Mouse (Mus musculus) heart, postnatal 4 days (tissue): ENCODE measurements around the gene Aoc2. TPM values are rescaled to one million over a fixed set of nuclear protein-coding genes. Genes with fewer than 3 reads are reported as not detected.

Experiments used
- DNase-seq: peaks from one replicate; pipeline ENCODE4 v3.0.0; 2021
- total RNA-seq, 2 experiments: library from RNA; stranded (reverse); gene quantifications; 2 replicates each; pipeline ENCODE4 v1.2.3; 2021

The Aoc2 gene
- total RNA-seq = 1 to 10 TPM; 2.9 to 3.2 TPM

DNA sequence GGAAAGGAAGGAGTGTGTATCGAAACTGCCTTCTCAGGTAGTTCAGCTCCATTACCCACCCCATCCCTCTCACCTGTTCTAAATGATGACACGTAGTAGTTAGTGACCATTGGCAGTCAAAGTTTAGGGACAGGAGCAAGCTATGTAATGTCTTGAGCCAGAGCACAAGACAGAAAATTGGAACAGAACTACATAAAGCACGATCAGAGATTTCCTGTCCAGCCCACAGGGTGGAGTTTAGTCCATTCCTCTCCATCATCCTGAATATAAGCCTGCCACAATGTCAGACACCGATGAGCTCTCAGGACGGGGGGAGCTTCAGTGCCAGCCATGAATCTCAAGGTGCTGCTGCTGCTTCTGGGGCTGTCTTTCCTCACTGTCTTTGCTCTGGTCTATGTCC is at the start of gene Aoc2:
TSS of gene Aoc2 (plus strand) at position 301 of the 400 bp plus-strand sequence.
- no peak for DNase-seq

DNA sequence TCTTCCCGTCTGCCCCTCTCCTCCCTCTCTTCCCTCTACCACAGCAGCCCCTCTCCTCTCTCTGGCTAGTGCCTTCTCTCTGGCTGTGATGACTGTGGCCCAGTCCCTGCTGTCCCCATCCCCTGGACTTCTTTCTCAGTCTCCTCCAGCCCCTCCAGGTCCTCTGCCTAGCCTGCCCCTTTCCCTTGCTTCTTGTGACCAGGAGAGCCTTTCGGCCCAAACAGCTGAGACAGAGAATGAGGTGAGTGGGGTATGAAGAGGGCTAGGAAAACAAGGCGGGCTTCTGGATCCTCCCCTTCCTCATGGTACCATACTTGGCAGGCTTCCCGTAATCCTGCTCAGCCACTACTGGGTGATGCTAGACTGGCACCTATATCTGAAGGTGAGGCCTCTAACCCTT is 49.6 kb upstream of the Aoc2 start:
- DNase-seq = no peak

DNA sequence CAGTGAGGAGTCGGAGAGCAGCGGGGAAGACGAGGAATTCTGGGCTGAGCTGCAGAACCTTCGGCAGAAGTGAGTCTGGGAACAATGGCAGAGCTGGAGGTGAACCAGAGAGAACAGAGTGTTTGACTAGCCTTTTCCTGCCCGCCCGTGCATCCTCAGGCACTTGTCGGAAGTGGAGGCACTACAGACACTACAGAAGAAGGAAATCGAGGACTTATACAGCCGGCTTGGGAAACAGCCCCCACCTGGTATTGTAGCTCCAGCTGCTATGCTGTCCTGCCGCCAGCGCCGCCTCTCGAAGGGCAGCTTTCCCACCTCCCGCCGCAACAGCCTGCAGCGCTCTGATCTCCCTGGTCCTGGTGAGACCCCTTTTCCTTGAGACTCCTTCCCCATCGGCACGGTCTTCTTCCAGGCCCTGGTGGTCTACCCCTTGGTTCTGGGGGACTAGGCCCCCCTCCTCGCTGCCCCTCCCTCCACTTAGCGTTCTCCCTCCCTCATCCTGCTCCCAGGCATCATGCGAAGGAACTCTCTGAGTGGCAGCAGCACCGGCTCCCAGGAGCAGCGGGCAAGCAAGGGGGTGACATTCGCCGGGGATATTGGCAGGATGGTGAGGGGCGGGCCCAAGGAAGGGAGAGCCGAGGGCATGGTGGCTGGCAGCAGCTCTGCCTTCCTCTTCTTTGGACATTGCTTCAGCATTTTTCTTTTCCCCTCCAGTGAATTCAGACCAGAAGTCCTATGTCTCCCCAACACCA is 48.4 kb upstream of the Aoc2 start:
- DNase-seq = no peak

DNA sequence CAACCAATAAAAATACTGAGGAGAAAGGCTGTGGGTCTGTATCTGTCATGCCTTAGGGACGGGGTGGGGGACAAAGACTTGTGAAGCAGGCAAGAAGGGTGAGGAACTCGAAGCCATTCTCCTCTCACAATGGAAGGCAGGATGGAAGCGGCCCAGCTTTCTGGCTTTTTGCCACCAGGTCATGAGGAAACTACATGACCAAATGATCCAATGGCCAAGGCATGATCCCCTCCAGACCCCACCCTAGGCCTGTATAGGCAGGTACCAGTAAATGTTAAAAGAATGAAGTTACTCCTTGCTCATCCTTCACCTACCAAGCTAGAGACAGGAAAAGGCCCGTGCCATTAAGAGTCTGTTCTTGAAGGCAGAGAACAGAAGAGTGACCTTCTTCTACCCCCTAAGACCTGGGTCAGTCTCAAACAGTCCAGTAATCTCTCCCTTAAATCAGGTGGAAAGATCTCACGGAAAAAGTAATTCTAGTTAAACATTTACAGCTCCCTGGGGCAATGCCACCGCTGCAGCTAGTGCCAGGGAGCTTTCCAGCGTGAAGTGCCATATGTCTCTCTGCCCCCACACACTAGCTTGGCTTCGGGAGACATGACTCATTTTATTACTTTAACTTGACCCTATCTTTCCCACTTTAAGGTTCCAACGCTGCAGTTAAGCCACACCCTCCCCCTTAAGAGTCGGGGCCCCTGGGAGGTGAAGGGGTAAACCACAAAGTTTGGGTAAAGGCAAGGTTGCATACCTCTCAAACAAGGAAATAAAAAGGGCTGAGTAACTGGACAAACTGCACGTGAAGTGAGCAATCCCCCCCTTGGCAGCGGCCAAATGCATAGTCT is 47.3 kb upstream of the Aoc2 start:
- peak; percentile 23 for DNase-seq

DNA sequence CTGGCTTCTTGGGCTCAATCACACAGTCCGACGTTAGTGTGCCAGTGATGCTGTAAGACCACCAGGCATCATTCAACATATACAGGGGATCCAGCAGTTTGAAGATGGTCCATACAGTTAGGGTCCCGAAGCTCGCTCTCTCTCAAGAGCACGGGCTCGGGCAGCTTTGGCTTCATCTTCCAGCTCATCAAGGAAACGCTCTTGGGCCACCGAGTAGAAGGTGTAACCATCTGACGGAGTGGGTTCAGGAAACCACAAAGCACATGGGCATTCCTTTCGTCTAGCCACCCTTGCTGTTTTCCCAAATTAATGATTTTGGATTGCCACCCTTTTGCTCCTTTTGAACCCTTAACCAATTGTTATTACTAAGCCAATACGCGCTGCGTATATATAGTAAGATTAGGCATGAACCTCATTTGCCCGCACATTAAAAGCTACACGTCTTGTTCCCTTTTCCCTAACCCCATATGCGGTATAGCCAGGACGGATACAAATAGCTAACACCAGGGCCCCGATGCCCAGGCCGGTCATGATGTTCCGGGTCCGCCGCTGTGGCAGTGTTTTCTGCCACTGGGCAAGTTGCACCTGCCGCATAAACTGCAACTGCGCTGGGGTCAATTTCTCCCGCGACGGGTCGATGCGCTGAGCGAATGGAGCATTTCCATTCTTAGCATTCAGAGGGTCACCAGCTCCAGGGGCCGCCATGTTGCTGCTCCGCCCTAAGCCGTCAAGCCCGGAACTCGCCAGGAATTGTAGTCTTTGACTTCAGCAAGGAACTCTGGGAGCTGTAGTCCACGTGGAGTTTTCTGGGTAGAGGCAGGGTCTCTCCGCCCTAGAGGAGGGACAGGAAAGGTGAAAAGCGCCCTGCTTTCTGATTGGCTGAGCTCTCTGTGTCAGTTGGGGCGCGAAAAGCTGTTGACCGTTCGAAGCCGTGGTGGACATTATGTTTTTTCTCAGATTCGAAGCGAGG is 46.4 kb upstream of the Aoc2 start, which contains the start of the genes Cntd1 and Coa3:
TSS of gene Cntd1 (plus strand) at position 790 of the 970 bp plus-strand sequence.
TSS of gene Coa3 (minus strand) at position 892 of the 970 bp plus-strand sequence.
- DNase-seq = peak; percentile 85

DNA sequence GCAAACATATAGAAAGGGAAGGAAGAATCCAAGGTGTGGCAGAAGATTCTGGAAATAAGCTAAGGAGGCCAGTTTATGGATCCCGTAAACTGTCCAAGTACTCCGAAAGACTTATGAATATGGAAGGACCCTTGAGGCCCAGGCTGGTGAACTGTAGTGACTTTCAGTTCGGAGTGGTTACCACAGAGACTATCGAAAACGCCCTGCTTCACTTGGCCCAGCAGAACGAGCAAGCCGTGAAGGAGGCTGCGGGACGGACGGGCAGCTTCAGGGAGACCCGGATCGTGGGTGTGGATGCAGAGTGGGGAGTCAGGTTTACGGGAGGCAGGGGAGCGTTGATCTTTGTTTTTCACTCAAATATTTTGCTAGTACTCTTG is 45.7 kb upstream of the Aoc2 start:
- DNase-seq = no peak

DNA sequence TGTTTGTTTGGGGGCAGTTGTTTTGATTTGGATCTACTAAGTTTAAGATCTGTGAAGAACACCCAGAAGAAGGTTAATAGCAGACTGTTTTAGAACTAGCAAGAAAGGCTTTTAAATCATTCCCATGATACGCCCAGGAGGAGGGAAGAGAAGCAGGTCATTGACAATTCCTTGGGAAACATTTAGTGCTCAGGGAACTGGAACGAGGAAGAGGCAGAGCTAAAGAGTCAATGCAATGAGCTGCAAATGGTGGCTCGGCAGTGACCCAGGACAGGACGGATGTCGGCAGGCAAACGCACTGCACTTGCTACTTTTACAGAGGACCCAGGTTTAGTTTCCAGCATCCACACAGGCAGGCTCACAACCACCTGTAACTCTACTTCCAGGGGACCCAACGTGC is 44.0 kb upstream of the Aoc2 start:
- no peak for DNase-seq

DNA sequence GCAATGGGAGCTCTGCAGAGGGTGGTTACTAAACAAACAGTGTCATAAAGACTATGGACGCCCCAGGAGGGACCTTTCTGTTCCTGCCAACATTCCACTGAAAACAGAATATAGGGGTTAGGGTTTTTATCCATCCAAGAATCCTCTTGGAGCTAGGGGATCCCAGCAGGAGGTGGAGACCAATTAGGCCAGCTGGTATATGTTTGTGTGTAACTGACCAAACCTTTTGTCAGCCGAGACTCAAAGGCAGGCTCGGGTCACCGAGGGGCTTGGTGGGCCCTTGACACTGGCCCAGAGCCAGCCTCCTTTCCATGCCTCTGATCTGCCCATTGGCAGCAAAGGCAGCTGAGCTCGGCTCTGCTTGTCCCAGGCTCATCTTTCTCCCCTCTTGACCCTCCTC is 42.0 kb upstream of the Aoc2 start:
- no peak for DNase-seq

DNA sequence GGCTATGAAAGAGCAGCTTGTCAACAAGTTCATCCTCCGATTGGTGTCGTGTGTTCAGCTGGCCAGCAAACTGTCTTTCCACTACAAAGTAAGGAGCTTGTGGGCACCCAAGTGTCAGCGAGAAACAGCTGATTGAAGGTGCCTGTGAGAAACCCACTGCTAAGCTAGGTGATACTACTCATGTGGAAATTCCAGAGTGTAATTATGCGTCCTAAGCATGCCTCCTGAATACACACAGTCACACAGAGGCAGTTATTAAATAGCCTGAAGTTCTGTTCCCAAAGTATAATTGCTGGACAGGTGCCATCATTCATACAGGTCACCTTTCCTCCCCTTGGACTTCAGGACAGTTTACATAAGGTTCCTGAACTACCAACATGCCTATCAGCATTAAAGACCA is 41.1 kb upstream of the Aoc2 start:
- no peak for DNase-seq

DNA sequence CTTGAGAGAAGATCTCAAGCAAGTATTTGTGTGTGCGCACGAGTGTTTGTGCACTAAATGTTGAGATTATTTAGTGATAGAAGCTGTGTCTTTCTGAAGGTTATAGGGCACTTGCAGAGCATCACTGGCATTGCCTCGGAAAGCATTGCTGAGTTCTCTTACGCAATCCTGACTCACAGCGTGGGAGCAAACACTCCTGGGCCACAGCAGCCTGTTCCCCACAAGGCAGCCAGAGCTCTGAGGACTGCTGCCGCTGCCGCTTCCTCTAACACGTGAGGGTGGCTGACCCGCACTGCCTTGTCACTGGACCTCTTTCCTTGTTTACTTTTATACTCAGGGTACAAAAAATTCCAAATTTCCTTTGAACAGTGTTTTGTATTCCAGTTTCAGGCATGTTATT is 37.6 kb upstream of the Aoc2 start:
- no peak for DNase-seq

DNA sequence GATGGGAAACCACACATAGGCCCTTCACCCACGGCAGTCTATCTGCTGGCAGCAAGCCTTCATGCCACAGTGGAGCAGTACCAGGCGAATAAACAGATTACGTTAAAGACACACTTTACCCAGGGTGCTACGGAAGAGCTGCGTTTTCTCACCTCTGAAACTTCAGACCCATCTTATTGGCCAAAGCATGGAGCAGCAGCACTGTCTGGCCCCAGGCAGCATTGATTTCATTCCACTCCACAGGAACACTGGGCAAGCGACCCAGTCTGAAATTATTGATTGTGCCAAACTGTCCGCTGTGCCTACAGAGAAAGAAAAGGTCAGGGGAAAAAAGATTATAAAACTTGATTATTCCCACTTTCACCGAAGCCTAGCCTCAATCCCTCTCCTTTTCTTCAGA is 33.6 kb upstream of the Aoc2 start:
- DNase-seq = no peak

DNA sequence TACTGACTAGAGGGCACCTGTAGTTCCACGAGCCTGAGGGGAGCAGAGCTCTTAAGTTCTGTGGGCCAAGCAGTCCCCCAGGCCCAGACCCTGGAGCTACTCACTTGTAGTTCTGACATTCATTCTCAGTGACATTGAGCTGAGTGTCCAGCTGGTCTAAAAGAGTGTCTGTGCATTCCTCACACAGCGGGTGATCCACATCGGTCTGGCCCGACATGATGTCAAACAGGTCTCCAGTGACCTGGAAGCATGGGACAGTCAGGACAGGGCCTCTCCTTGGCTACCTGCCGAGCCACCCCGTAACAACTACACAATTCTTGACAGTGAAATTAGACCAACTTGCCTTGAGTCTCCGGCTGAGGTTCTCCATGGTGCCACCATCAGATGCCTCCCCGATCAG is 29.7 kb upstream of the Aoc2 start:
- DNase-seq = no peak

DNA sequence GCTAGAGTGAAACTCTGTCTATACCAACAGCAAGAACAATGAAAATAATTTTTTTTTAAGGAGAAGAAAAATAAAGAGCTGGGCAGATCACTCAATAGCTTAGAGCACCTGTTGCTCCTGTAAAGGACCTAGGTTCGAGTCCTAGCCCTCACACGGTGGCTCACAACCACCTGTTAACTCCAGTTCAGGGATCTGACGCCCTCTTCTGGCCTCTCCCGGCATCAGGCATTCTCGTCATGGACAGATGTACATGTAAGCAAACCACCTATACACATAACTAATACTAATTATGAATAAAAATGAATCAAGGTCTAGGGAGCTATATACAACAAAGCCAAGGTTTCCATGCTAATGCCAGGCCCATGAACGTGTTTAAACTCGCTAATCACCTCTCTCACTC is 24.0 kb upstream of the Aoc2 start:
- DNase-seq = peak; percentile 7

DNA sequence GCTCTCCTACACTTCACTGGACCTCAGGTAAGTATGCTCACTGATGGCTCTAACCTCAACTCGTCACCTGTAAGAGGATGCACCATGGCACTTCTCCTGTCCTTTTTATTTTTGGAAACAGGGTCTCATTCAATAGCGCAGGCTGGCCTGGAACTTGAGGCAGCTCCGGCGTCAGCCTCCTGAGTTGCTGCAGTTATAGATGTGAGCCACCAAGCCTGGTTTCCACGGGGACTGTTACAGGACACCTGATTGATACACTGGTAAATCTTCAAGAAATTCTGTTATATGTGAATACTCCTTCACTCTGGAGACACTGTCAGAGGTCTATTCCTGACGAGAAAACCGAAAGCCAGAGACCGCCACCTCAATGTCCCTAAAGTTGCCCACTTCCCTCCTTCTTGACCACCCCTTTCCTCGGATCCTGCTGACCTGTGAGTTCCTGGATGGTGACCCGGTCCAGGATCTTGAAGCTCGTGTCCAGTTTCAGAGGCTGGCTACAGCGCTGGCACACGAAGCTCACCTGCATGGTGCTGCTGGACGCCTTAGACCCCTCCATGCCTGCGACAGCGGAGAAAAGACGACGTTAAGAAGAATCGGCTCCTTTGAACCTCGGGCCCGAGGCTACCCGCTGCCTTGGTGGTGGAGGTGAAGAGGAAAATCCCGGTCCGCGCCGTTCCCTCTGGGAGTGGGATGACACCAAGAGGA is 23.4 kb upstream of the Aoc2 start:
- no peak for DNase-seq

DNA sequence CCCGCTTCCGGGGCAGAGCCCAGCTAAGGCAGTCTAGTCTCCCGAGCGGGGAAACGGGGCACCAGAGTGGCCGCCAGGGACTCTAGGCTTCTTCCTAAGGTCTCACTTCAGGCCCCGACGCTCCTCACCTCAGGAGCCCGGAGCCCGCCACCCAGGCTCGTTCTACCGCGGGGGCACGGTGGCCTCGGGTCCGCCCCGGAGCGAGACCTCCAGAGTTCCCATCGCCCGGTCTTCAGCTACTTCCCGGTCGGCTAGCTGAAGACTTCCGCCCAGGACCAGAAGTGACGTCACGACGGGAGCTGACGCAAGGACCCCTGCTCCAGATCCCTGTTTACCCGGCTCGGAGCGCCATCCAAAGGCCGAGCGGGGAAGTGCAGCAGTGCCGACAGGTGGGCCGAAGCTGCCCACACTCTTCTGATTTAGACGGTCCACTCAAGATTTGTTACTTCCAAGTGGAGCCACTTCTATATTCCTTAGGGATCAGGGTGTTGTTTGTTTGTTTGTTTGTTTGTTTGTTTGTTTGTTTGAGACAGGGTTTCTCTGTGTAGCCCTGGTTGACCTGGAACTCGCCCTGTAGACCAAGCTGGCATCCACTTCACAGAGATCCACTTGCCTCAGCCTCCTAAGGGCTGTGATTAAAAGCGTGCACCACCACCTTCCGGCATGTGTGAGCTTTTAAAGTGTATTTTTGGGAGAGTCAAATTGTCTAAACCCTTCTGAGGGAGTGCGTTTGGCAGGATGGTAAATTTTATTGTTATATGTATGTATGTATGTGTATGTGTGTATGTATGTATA is 22.7 kb upstream of the Aoc2 start, which contains the start of gene Becn1:
TSS of gene Becn1 (minus strand) at position 283 of the 795 bp plus-strand sequence.
- peak; percentile 99 for DNase-seq

DNA sequence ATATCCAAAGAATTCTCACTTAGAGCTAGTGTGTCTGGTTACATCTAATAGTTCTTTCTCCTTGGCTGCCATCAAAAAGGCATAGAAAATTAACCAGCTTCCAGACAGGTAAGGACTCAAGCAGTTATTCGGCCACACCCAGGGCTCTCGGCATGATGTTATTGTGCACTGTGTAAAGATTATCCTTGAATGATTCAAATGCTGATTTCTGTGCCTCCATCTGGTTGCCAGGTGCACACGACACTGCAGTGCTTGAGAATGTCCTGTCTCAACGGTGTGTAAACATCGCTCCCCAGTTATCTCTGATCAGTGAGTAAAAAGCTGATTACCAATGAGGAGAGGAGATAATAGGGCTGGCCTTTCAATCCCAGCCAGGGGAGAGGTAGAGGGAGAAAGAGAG is 17.1 kb upstream of the Aoc2 start:
- DNase-seq = no peak

DNA sequence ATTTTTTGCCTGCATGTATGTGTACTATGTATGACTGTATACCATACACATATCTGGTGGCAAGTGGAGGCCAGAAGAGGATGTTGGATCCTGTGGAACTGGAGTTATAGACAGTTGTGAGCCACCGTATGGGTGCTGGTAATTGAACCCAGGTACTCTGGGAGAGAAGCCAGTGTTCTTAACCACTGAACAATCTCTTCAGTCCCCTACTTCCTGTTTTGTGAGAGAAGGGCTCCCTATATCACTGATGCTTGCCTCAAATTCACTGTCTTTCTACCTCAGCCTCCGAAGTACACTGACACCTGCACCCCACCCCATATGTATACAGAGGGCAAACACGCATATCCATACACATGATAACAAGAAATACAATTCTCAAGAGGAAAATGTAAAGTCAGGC is 13.8 kb upstream of the Aoc2 start:
- no peak for DNase-seq

DNA sequence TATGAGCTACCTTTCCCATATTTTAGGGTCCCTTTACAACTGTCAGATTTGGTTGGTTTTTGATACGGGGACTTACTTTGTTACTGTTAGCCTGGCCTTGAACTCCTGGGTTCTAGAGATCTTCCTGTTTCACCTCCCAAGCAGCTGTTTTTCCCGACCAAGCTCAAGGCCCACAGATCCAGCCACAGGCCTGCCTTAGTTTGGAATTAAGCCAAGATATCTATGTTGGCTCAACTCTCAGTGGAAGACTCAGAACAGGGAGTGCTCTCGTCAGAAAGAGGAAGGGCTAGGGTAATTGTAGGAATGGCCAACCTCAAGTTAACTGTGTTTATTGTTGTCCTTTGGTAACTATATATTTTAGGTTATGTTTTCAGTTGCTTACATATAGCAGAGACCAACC is 12.7 kb upstream of the Aoc2 start:
- DNase-seq = no peak

DNA sequence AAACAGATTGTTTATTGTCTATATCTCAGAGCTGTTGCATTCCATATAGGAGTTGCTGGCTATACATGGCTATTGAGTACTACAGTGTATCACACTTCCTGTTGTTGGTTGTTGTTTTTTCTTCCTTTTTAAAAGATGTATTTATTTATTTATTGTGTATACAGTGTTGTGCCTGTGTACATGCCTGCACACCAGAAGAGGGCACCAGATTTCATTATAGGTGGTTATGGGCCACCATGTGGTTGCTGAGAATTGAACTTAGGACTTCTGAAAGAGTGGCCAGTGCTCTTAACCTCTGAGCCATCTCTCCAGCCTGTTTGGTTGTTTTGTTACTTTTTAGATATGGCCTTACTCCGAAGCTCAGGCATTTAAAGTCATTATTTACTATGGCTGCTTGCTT is 10.3 kb upstream of the Aoc2 start:
- DNase-seq = no peak

DNA sequence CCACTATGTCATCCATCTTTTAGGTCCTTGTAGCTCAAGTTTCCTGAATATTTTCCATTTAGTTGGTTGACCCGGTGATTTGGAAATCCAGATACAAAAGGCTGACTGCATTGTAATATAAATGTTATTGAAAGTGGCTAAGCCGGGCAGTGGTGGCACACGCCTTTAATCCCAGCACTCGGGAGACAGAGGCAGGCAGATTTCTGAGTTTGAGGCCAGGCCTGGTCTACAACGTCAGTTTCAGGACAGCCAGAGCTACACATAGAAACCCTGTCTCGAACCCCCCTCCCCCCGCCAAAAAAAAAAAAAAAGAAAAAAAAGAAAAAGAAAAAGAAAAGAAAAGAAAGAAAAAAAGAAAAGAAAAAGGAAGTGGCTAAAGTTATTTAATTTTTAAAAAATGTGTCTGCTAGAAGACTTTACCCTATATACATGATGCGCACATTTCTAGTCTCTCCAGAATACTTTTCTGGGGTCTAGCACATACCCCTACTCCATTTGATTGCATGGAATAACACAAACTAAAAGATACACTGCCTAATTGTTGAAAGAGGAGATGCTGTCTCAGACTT is 9.7 kb upstream of the Aoc2 start:
- no peak for DNase-seq
